Mouse (Mus musculus) embryonic facial prominence, embryonic 14.5 days (tissue): ENCODE data around the gene Olfr661. TPM values are rescaled to one million over a fixed set of nuclear protein-coding genes. Genes with fewer than 3 reads are reported as not detected.

ENCODE experiments used
- ATAC-seq: fragments of 200-750 bp; cut with Nextera tagmentation; 2 replicates; pipeline ENCODE4 v1.8.0; 2017; ENCODE audit warnings: low read depth, moderate number of reproducible peaks, moderate TSS enrichment
- DNase-seq: peaks from one replicate; pipeline ENCODE4 v3.0.0-alpha.2; 2015; ENCODE audit warnings: low spot score
- H3K27ac ChIP-seq: fragments of 300-500 bp; sonication (generic); replicated peaks from 2 replicates; pipeline ENCODE4 v1.5.1; 2014; ENCODE audit warnings: low read depth, mild to moderate bottlenecking, low read length, moderate library complexity
- H3K27me3 ChIP-seq: fragments of 300-500 bp; sonication (generic); replicated peaks from 2 replicates; pipeline ENCODE4 v1.6.1; 2014; ENCODE audit warnings: low read length; ENCODE audit not compliant: control insufficient read depth, insufficient read depth
- H3K36me3 ChIP-seq: fragments of 300-500 bp; sonication (generic); 2 replicates; pipeline ENCODE4 v1.6.1; 2014; ENCODE audit warnings: low read length, mixed read lengths; ENCODE audit not compliant: control insufficient read depth, insufficient read depth
- H3K4me1 ChIP-seq: fragments of 300-500 bp; sonication (generic); 2 replicates; pipeline ENCODE4 v1.6.1; 2014; ENCODE audit warnings: antibody characterized with exemption, low read length; ENCODE audit not compliant: control insufficient read depth, insufficient read depth
- H3K4me2 ChIP-seq: fragments of 300-500 bp; sonication (generic); 2 replicates; pipeline ENCODE4 v1.6.1; 2014; ENCODE audit warnings: low read depth, mild to moderate bottlenecking, low read length, moderate library complexity, mixed read lengths
- H3K4me3 ChIP-seq: fragments of 300-500 bp; sonication (generic); 2 replicates; pipeline ENCODE4 v1.5.1; 2014; ENCODE audit warnings: low read depth, mild to moderate bottlenecking, low read length
- H3K9ac ChIP-seq: fragments of 300-500 bp; sonication (generic); 2 replicates; pipeline ENCODE4 v1.6.1; 2014; ENCODE audit warnings: low read depth, mild to moderate bottlenecking, low read length, moderate library complexity, mixed read lengths
- H3K9me3 ChIP-seq: fragments of 300-500 bp; sonication (generic); 2 replicates; pipeline ENCODE4 v1.6.1; 2016; ENCODE audit warnings: low read length; ENCODE audit not compliant: control insufficient read depth
- WGBS: fragments of 180-500 bp; shearing (Covaris S2); extraction: QIAGEN DNeasy Blood & Tissue Kit; methylation state at CpG from one replicate; pipeline ENCODE4 v1.1.7; 2014; 5-methylcytosine and 5-hydroxymethylcytosine counted together
- polyA plus RNA-seq: library from polyadenylated mRNA; unstranded; fragments of >200 nt; fragmentation: Nextera tagmentation; extraction: Ambion mirVana; gene quantifications from 2 replicates; pipeline ENCODE4 v1.2.1, GENCODE M21; 2014

Gene Olfr661
- not detected in 2 replicates for polyA plus RNA-seq

DNA sequence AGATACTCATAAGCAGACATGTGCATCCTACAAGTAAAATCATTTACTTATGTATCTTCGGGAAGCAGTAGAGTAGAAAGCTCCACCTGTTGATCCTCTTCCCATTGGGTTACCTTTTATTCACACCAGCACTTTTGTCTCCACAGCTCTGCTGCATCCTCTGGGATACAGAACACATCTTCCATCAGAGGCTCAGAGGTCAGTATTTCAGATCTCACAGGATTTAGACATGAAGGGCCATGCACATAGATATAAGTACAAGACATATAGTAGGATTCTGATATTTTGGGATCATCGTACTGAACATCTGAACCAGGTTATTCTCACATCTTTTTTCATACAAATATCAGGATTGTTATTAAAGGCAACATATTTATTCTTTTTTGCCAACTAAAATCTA is at the start of gene Olfr661:
Olfr661 (plus strand) TSS at position 301 of the 400 bp plus-strand sequence.
- Histone ChIP-seq H3K4me2 (no peak within 1 kb of the TSS), H3K36me3 (no peaks in the 10 kb centered on the region), H3K27ac (no peak within 1 kb of the TSS), H3K9ac (no peak within 1 kb of the TSS), H3K9me3 (no peaks in the 10 kb centered on the region), H3K4me3 (no peak within 1 kb of the TSS), H3K4me1 (no peaks in the 10 kb centered on the region), H3K27me3 (no peaks in the 10 kb centered on the region)
- no peak for ATAC-seq
- WGBS, result 87% methylated on average over 2 of the region's 2 CpGs
- DNase-seq, result no peak

DNA sequence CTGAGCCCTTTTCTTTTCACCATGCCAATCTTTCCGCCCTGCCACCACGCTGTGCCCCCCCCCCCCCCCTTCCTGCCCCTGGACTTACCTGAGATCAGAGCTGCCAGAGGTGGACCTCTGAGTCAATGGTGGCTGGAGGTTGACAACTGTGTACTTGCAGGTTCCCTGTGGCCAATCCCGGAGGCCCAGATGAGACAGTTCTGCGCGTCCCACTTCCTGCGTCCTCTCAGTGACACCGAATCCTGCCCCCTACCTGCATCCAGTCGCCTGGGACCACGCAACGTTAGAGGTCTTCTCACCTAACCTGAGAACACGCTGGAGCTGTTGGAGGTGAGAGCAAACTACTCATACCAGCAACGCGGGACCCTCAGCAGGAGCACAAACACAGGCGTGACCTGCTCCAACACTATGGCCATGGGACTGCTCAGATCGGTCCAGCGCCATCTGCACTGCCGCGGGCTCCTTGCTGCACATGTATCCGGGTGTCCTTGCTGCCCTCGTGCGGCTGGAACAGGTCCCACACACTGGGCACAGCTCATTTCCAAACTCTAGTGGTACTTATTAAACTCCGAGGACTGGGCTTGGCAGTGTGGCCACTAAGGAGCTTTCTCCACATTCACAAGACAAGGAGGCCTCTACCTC is 39.3 kb upstream of the Olfr661 start, which contains the start of gene Olfr658:
Olfr658 (minus strand) TSS at position 465 of the 642 bp plus-strand sequence.
- DNase-seq, result peak; percentile 41
- peak; percentile 81 for ATAC-seq

DNA sequence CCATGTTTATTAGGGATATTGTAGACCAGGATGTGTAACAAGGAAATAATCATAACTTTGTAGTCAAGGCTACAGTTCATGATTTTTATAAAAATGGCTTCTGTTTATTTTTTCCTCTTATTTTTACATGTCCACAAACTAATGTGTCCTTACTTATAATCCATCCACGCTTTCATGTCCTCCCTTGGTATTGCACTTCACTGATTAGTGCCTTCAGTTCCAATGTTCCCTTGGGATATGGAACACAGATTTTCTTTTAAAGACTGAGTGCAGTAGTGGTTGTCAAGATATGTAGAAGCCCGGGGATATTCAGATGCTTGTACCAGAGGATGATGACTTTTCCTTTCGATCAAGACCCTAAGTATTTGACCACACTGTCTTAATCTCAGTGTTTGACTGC is 19.8 kb upstream of the Olfr661 start, which contains the start of gene Olfr659:
Olfr659 (plus strand) TSS at position 301 of the 400 bp plus-strand sequence.
- DNase-seq (no peak), ATAC-seq (no peak)
- Histone ChIP-seq H3K27me3 (no peaks in the 10 kb centered on the region), H3K36me3 (no peaks in the 10 kb centered on the region), H3K9me3 (no peaks in the 10 kb centered on the region), H3K4me2 (no peak within 1 kb of the TSS), H3K4me1 (no peaks in the 10 kb centered on the region), H3K9ac (no peak within 1 kb of the TSS), H3K27ac (no peak within 1 kb of the TSS), H3K4me3 (no peak within 1 kb of the TSS)
- WGBS, result 79% methylated on average over 3 of the region's 3 CpGs

More for the DNA sequence above, 39.3 kb upstream of the Olfr661 start, which contains the start of gene Olfr658:
- H3K4me2 ChIP-seq, result peak within 1 kb of the TSS; percentile 46
- H3K27ac ChIP-seq, result no peak within 1 kb of the TSS
- 38% methylated on average over 18 of the region's 22 CpGs for WGBS
- H3K9ac ChIP-seq, result no peak within 1 kb of the TSS
- H3K27me3 ChIP-seq, result no peaks in the 10 kb centered on the region
- H3K4me3 ChIP-seq, result no peak within 1 kb of the TSS
- H3K4me1 ChIP-seq, result no peaks in the 10 kb centered on the region
- no peaks in the 10 kb centered on the region for H3K36me3 ChIP-seq
- no peaks in the 10 kb centered on the region for H3K9me3 ChIP-seq

Other genes with a start within 250 kb of the Olfr661 start
- 1.9 and 2.1 TPM in 2 replicates for gene Trim30a, start 221.3 kb upstream of the Olfr661 start, polyA plus RNA-seq
- 0.87 and 1.4 TPM in 2 replicates for gene Trim30d, start 178.7 kb upstream of the Olfr661 start, polyA plus RNA-seq
- gene Olfr651, start 136.4 kb upstream of the Olfr661 start, polyA plus RNA-seq, result not detected in 2 replicates
- 0.04 and 0.10 TPM in 2 replicates for gene Olfr652, start 125.6 kb upstream of the Olfr661 start, polyA plus RNA-seq
- 0.05 and 0.17 TPM in 2 replicates for gene Olfr653, start 109.2 kb upstream of the Olfr661 start, polyA plus RNA-seq
- gene Olfr654, start 99.5 kb upstream of the Olfr661 start, polyA plus RNA-seq, result not detected in 2 replicates
- gene Olfr655, start 84.7 kb upstream of the Olfr661 start, polyA plus RNA-seq, result not detected in 2 replicates
- gene Olfr656, start 72.5 kb upstream of the Olfr661 start, polyA plus RNA-seq, result 0.17 TPM in 1 of 2 replicates, not detected in the other
- gene Olfr657, start 61.7 kb upstream of the Olfr661 start, polyA plus RNA-seq, result 0.13 TPM in 1 of 2 replicates, not detected in the other
- not detected in 2 replicates for gene Olfr658, start 39.2 kb upstream of the Olfr661 start, polyA plus RNA-seq
- gene Olfr659, start 19.7 kb upstream of the Olfr661 start, polyA plus RNA-seq, result 0.13 TPM in 1 of 2 replicates, not detected in the other
- not detected in 2 replicates for gene Usp17le, start 91.0 kb downstream of the Olfr661 start, polyA plus RNA-seq
- gene Usp17lb, start 156.1 kb downstream of the Olfr661 start, polyA plus RNA-seq, result not detected in 2 replicates
- not detected in 2 replicates for gene Usp17la, start 170.5 kb downstream of the Olfr661 start, polyA plus RNA-seq
- gene Olfr665, start 191.5 kb downstream of the Olfr661 start, polyA plus RNA-seq, result not detected in 2 replicates
- 0.08 TPM in 1 of 2 replicates, not detected in the other for gene Olfr666, start 209.5 kb downstream of the Olfr661 start, polyA plus RNA-seq
- not detected in 2 replicates for gene Olfr667, start 235.0 kb downstream of the Olfr661 start, polyA plus RNA-seq
- not detected in 2 replicates for gene Olfr668, start 241.6 kb downstream of the Olfr661 start, polyA plus RNA-seq
- not detected in 2 replicates for gene Olfr669, start 247.7 kb downstream of the Olfr661 start, polyA plus RNA-seq